Mouse (Mus musculus) right cerebral cortex, postnatal 14 days (tissue): Measurements from ENCODE around the gene 1700016H13Rik.

Experiments used
- DNase-seq: peaks from one replicate; pipeline ENCODE4 v3.0.0; 2022

Gene 1700016H13Rik

GRCm38 (mm10) chr5:103671858-103672257 lies 16.0 kb upstream of the 1700016H13Rik start:
- DNase-seq: no peak

DNA sequence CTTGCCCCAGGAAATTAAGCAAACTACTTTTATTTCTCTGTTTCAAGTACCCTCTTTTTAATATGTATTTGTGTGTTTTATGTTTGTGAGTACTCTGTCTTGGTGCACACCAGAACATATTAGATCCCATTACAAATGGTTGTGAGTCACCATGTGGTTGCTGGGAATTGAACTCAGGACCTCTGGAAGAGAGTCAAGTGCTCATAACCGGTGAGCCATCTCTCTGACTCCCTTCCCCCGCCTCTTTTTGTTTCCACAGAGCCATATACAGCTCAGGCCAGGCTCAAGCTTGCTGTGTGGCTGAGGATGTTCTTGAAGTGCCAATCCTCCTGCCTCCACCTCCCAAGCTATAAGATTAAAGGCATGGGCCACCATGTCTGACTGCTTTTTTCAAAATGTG lies 10.1 kb upstream of the 1700016H13Rik start:
- DNase-seq: no peak

DNA sequence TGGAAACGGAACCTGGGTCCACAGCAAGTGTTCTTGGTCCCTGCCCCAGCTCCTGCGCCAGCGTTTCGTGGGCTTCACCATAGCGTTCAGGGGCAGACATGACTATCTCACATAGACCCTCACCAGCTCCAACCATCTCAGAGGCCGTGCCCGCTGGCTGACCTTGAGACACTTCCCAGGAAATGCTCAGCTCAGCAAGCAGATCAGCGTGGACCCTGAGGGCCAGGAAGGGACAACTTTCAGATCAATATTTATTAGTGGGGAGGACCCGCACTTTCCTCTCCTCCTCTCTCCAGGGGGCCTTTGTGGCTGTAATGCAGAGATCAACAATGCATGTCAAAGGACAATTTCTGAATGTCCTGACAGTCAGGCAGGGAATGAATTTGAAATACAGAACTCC lies 9.1 kb upstream of the 1700016H13Rik start:
- DNase-seq: no peak

DNA sequence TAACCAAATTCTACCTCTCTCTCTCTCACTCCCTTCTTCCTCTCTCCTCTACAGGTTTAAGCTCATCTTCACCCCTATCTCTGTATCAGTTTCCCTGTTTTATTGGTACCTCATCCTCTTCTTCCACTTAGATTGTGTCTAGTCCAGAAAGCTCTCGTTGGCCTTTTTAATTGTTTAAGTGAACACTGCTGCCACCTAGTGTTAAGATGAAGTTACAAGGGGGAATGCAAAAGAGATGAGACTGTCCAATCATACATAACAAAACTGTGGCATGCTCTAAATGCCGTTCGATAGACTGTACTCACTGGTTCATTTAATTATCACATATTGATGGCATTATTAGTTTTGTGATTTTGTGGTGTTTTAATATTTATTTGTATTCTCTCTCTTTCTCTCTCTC lies 3.8 kb upstream of the 1700016H13Rik start:
- no peak for DNase-seq

DNA sequence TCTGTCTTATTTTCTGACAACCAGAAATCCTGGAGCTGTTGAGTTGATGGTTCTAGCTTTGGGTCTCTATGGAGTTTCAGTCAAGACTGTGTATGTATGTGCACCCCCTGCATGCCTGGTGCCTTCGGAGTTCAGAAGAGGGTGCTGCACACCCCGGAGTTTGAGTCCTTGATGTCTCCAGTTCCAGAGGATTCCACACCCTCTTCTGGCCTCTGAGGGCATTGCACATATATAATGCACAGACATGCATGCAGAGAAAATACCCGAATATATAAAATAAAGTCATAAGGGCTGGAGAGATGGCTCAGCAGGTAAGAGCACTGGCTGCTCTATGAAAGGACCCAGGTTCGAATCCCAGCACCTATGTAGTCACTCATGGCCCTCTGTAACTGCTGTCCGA lies 3.1 kb upstream of the 1700016H13Rik start:
- peak; percentile 18 for DNase-seq

- no peak for DNase-seq
Measured at GRCm38 (mm10) chr5:103654780-103655179, 1.0 kb downstream of the 1700016H13Rik start.

DNA sequence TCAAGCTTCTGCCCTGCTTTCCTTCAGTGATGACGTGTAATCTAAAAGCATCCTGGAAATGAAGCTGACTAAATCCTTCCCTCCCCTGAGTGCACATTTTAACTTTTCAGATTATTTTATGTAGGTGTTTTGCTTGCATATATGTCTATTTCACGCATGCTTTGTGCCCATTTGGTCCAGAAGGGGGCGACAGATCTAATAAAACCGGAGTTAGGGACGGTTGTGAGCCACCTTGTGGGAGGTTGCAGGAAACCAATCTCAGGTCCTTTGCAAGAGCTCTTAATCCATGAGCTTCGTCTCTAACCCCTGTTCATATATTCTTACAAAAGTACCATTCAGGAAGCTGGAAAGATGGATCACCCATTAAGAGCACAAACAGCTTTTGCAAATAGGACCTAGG lies 1.6 kb downstream of the 1700016H13Rik start:
- DNase-seq: peak; percentile 23

DNA sequence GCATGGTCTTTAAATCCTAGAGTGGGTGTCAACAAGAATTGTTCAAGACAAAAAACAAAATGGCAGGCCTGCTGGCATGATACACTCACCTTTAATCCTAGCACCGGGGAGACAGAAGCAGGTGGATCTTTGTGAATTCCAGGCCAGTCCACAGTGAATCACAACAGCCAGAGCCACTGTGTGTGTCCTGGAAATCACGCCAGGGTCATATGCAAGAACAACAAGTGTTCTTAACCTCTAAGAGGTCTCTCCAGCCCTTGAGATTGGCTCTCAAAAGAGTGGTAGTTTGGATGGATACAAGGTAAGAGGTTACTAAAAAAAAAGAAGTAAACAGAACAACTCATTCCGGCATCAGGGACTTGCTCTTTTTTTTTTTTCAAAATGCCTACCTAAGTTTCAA lies 8.5 kb downstream of the 1700016H13Rik start:
- no peak for DNase-seq

DNA sequence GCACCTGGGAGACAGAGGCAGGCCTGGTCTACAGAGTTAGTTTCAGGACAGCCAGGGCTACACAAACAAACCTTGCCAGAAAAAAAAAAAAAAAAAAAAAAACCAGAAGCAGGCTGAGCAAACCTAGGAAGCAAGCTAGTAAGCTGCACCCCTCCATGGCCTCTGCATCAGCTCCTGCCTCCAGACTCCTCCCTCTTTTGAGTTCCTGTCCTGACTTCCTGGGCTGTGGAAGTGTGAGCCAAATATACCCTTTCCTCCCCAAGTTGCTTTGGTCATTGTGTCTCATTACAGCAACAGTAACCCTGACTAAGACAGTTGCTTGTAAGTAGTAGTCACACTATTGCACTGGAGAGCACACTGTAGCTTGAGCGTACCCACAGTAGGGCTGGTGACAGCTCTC lies 11.6 kb downstream of the 1700016H13Rik start:
- DNase-seq: no peak

GRCm38 (mm10) chr5:103637162-103637561 lies 18.6 kb downstream of the 1700016H13Rik start:
- DNase-seq: no peak

GRCm38 (mm10) chr5:103629854-103630580 lies 25.8 kb downstream of the 1700016H13Rik start:
- DNase-seq: no peak

- DNase-seq: peak; percentile 17
Measured at GRCm38 (mm10) chr5:103629111-103629764, 26.6 kb downstream of the 1700016H13Rik start, which contains the start of gene Slc10a6. TSS of gene Slc10a6 (minus strand) at chr5:103629403.

DNA sequence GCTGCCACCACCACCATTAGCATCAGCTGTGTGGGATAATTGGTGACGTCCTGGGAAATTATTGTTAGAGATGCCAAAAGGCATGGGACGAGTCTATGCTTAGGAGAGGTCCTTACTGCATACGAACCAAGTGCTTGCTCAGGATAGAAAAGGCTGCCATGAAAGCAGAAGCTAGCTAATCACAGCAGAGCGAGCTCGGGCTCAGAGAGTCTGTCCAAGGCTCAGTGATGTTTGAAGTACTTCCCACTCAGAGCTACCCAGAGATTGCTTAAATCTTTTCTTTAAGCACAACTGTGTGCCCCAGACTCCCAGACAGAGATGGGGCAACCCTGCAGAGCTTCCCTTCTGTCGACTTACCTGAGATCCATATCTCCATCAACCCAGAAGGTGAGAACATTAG lies 27.3 kb downstream of the 1700016H13Rik start:
- DNase-seq: no peak

- no peak for DNase-seq
Measured at GRCm38 (mm10) chr5:103624831-103625230, 31.0 kb downstream of the 1700016H13Rik start.

GRCm38 (mm10) chr5:103622321-103622720 lies 33.5 kb downstream of the 1700016H13Rik start:
- no peak for DNase-seq

GRCm38 (mm10) chr5:103620301-103620973 lies 35.4 kb downstream of the 1700016H13Rik start:
- DNase-seq: no peak

DNA sequence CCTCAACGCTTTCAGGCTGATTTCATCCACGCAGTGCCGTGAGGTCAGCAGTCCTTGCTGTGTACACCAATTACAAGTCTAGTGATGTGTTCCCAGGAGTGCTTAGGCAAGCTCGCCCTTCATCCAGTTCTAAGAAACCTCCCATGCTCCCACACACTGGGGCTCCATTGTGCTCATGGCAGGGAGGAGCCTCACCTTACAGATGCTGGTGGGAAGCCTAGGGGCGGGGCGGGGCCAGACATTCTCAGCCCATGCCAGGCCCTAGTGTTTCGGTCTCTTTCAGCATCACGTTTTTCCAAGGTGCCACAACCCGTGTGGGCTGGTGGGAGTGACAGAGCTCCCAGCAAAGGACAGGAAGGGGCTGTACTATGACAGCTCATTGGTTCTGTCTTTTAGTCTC lies 38.6 kb downstream of the 1700016H13Rik start:
- DNase-seq: no peak

DNA sequence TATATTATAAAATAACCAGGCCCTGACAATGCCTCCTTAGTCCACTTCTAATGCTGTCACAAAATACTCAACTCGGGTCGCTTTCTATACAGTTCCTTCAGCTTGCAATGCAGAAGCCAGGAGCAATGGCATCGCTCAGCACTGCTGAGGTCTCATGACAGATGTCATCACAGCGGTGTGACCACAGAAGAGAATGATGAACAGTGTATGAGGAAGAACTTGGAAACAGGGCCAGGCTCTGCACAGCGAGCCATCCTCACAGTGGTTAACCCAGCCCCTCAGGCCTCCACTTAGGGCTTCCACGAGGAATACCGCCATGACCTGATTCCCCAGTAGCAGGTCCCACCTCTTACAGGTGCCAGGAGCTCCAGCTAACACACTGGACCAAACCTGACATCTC lies 41.5 kb downstream of the 1700016H13Rik start:
- no peak for DNase-seq

DNA sequence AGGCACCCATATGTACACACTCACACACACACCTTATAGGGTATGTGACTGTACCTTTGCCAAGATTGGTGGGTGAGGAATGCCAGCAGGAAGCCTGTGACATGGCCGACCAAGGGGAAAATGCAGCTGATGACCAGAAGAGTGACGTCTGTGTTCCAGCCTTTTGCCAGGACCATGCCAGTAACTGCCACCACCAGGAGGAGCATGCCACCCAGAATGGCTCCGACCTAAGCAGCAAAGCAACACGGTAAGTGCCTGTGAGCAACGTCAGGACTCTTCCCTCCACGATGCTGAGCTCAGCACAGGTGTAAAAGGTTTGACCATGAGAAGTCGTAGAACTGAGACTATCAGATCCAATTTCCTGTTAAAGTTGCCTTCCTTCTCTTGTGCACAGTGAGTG lies 43.5 kb downstream of the 1700016H13Rik start:
- no peak for DNase-seq

DNA sequence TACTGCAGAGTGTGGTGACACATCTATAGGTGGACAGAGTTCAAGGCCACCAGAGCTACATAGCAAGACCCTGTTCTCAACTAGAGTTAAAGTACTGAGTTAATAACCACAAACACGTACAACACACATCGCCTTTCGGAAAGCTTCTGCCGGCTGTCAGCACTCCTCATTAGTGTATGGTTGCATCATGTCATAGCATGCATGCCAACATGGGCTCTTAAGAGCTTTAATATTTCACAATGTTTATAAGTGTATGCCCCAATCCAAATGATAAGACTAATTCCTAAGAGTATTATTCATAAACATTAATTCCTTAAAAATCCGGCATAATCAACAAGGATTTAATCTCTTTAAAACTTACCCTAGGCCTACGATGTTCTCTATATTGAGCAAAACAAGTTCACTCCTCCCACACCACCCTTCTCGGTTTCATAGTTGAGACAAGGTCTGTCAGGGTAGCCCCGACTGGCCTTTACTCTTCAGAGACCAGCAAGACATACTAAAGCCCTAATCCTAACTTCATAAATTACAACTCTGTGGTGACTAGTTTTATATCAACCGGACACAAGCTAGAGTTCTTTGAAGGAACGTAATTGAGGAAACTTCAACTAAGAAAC lies 44.8 kb downstream of the 1700016H13Rik start:
- no peak for DNase-seq

- DNase-seq: no peak
Measured at GRCm38 (mm10) chr5:103610148-103610547, 45.7 kb downstream of the 1700016H13Rik start.

DNA sequence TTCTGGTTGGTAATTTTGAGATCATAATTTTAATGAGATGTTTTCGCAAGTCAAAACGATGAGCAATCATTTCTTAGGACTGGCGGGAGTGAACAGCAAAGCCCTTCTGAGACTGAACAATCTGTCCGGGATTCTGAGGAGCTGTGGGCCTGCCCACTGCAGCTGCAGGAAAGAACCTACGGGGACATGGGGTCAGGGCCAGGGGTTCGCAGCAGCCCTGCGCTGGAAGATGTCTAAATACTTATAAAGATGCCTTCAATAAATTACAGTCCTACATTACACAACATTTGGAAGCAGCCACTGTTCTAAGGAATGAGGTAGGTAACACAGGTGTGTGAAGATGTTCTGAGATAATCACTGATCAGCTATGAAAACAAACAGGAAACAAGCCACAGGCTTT lies 50.1 kb downstream of the 1700016H13Rik start:
- no peak for DNase-seq

DNA sequence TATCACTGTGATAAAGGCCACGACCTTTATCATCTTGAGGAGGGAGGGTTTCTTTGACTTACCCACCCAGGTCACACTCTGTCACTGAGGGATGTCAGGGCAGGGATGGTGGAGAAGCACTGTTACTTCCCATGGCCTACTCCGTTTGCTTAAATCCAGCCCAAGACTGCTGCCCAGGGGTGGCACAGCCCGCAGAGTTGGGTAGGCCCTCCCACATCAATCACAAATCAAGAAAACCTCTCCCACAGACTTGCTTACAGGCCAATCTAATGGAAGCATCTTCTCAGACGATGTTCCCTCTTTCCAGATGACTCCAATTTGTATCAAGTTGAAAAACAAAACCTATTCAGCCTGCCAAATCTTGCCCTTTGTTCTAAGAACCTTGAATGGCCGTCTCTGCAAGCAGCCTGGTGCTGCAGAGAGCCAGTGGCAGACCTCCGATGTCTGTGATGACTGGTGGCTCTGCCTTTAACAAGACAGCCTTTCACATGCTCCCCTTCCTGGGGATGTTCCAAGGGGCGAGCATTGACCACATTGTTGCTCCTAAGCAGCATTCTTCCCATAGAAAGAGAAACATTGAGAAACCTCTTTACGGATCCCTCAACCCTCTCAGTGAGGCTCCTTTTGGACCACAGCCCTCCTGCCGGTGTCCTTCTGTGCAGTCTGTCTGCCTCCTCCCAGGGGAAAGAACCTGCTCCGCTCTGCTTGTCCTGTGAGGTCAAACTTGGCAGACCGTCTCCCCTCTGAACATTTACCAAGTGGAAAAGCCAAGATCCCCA lies 52.5 kb downstream of the 1700016H13Rik start:
- DNase-seq: no peak
